Mouse (Mus musculus) midbrain, postnatal 0 days (tissue): ENCODE data around the gene Gm20441. TPM values are rescaled to one million over a fixed set of nuclear protein-coding genes. Genes with fewer than 3 reads are reported as not detected.

ENCODE experiments used
- ATAC-seq: fragments of 200-750 bp; cut with Nextera tagmentation; 2 replicates; pipeline ENCODE4 v1.8.0; 2017; ENCODE audit warnings: moderate number of reproducible peaks, mild to moderate bottlenecking, moderate TSS enrichment, moderate library complexity; ENCODE audit not compliant: low FRiP score
- DNase-seq: peaks from one replicate; pipeline ENCODE4 v3.0.0-alpha.2; 2015; ENCODE audit warnings: low spot score
- H3K27ac ChIP-seq: fragments of 300-500 bp; sonication (generic); 2 replicates; pipeline ENCODE4 v1.5.1; 2014; ENCODE audit warnings: low read depth, mild to moderate bottlenecking, low read length, mixed read lengths
- H3K27me3 ChIP-seq: fragments of 300-500 bp; sonication (generic); 2 replicates; pipeline ENCODE4 v1.6.1; 2014; ENCODE audit warnings: low read length, control low read depth, mixed read lengths; ENCODE audit not compliant: insufficient read depth
- H3K36me3 ChIP-seq: fragments of 300-500 bp; sonication (generic); 2 replicates; pipeline ENCODE4 v1.6.1; 2014; ENCODE audit warnings: low read length, control low read depth, mixed read lengths; ENCODE audit not compliant: insufficient read depth
- H3K4me1 ChIP-seq: fragments of 300-500 bp; sonication (generic); 2 replicates; pipeline ENCODE4 v1.6.1; 2014; ENCODE audit warnings: mild to moderate bottlenecking, control low read depth, antibody characterized with exemption, low read length, mixed read lengths; ENCODE audit not compliant: insufficient read depth
- H3K4me2 ChIP-seq: fragments of 300-500 bp; sonication (generic); 2 replicates; pipeline ENCODE4 v1.6.1; 2014; ENCODE audit warnings: low read depth, mild to moderate bottlenecking, low read length, mixed read lengths; ENCODE audit not compliant: poor library complexity, severe bottlenecking
- H3K4me3 ChIP-seq: fragments of 300-500 bp; sonication (generic); 2 replicates; pipeline ENCODE4 v1.5.1; 2014; ENCODE audit warnings: low read depth, mild to moderate bottlenecking, low read length, moderate library complexity
- H3K9ac ChIP-seq: fragments of 300-500 bp; sonication (generic); replicated peaks from 2 replicates; pipeline ENCODE4 v1.6.1; 2014; ENCODE audit warnings: mild to moderate bottlenecking, low read length, moderate library complexity, mixed read lengths; ENCODE audit not compliant: poor library complexity, severe bottlenecking
- H3K9me3 ChIP-seq: fragments of 300-500 bp; sonication (generic); 2 replicates; pipeline ENCODE4 v1.6.1; 2016; ENCODE audit warnings: low read length, control low read depth
- CTCF ChIP-seq: IDR thresholded peaks from 2 replicates; pipeline ENCODE4 v1.5.1; 2016; ENCODE audit warnings: antibody characterized with exemption, mild to moderate bottlenecking
- WGBS: fragments of 180-500 bp; shearing (Covaris S2); extraction: QIAGEN DNeasy Blood & Tissue Kit; methylation state at CpG from one replicate; pipeline ENCODE4 v1.1.7; 2014; 5-methylcytosine and 5-hydroxymethylcytosine counted together
- polyA plus RNA-seq: library from polyadenylated mRNA; unstranded; fragments of >200 nt; fragmentation: Nextera tagmentation; extraction: Ambion mirVana; gene quantifications from 2 replicates; pipeline ENCODE4 v1.2.1, GENCODE M21; 2015
- total RNA-seq: library from RNA; depleted of rRNA; stranded (reverse); fragments of >200 nt; gene quantifications from 2 replicates; pipeline ENCODE4 v1.2.3, GENCODE M21; 2014

The Gm20441 gene
- total and polyA plus RNA-seq, 2 experiments from 2014 or later = not detected

- no peak for TF ChIP-seq CTCF
- WGBS = 94% methylated on average over 5 of the region's 5 CpGs
- no peak overlapping the region for H3K9ac ChIP-seq
- no peaks in the 10 kb centered on the region for H3K9me3 ChIP-seq
- DNase-seq (no peak), ATAC-seq (no peak)
- no peak overlapping the region for H3K4me2 ChIP-seq
- H3K27me3 ChIP-seq = no peaks in the 10 kb centered on the region
- no peak overlapping the region for H3K4me3 ChIP-seq
- H3K36me3 ChIP-seq = no peaks in the 10 kb centered on the region
- H3K27ac ChIP-seq = no peak overlapping the region
- no peaks in the 10 kb centered on the region for H3K4me1 ChIP-seq
These were observed 9.1 kb upstream of the Gm20441 start for GRCm38 (mm10) chr10:75789841-75790240.

- no peak overlapping the region for H3K9ac ChIP-seq
- H3K4me1 ChIP-seq = no peaks in the 10 kb centered on the region
- WGBS = 81% methylated on average over 6 of the region's 6 CpGs
- TF ChIP-seq CTCF = no peak
- no peaks in the 10 kb centered on the region for H3K27me3 ChIP-seq
- no peaks in the 10 kb centered on the region for H3K36me3 ChIP-seq
- no peaks in the 10 kb centered on the region for H3K9me3 ChIP-seq
- ATAC-seq (no peak), DNase-seq (no peak)
- no peak overlapping the region for H3K4me2 ChIP-seq
- no peak overlapping the region for H3K27ac ChIP-seq
- no peak overlapping the region for H3K4me3 ChIP-seq
These were observed 8.5 kb upstream of the Gm20441 start for GRCm38 (mm10) chr10:75789081-75789735.

- no peaks in the 10 kb centered on the region for H3K4me1 ChIP-seq
- no peak overlapping the region for H3K4me2 ChIP-seq
- no peak for ATAC-seq
- no peak overlapping the region for H3K4me3 ChIP-seq
- no peaks in the 10 kb centered on the region for H3K27me3 ChIP-seq
- no peak overlapping the region for H3K27ac ChIP-seq
- TF ChIP-seq CTCF = no peak
- no peak overlapping the region for H3K9ac ChIP-seq
- no peak for DNase-seq
- H3K36me3 ChIP-seq = no peaks in the 10 kb centered on the region
- no peaks in the 10 kb centered on the region for H3K9me3 ChIP-seq
- 94% methylated on average over 8 of the region's 8 CpGs for WGBS
These were observed 7.5 kb upstream of the Gm20441 start for GRCm38 (mm10) chr10:75788277-75788676.

- no peaks in the 10 kb centered on the region for H3K9me3 ChIP-seq
- whole genome bisulfite sequencing = 78% methylated on average over 1 of the region's 1 CpGs
- no peaks in the 10 kb centered on the region for H3K4me1 ChIP-seq
- no peak for TF ChIP-seq CTCF
- H3K27ac ChIP-seq = no peak overlapping the region
- H3K4me2 ChIP-seq = no peak overlapping the region
- H3K27me3 ChIP-seq = peaks cover 17% of the 10 kb centered on the region
- no peak for DNase-seq
- no peak for ATAC-seq
- H3K4me3 ChIP-seq = no peak overlapping the region
- no peaks in the 10 kb centered on the region for H3K36me3 ChIP-seq
- no peak overlapping the region for H3K9ac ChIP-seq
These were observed 4.7 kb upstream of the Gm20441 start for GRCm38 (mm10) chr10:75785442-75785841.

DNA sequence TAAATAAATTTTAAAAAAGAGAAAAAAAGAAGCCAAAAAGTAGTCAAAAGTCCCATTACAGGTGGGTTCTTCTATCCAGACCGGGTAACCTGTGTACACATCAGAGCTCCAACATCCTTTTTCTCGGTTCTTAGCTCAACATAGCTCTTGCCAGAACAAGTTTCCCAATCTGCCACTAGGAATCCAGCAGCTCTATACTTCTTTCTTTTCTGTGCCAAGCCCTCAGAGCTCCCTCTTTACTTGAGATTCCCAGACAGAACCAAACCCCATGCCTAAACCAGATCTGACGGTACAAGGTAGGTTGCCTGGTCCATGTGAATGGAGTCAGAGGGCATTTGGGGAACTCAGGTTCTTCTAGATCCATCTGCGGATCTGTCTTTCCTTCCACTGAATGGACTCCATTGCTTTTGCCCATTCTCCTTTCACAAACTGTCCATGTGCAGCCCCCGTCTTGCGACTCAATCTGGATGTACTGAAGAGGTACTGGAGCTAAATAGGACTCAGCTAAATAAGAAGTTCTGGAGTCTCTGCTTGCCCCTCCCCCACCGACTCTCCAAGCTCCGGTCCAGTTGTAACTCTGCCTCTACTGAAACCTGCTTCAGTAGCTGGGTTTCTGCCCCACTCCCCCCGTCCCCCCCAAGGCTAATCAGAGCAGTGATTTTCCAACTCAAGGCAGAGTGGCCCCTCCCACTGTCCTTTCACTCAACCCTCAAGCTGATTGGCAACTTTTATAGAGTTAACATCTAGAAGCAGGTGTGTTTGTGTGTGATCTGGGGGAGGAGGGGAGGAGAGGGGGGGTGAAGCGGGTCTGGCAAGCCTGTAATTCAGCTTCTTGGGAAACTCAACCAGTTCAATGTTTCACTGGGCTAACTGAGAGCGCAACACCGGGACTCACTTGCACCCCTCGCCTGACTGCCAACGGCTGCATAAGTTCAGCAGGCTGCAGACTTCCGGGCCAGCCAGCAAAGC lies 1.3 kb downstream of the Gm20441 start:
- Histone ChIP-seq H3K4me2 (no peak overlapping the region), H3K27ac (no peak overlapping the region), H3K27me3 (peaks cover 36% of the 10 kb centered on the region), H3K4me3 (no peak overlapping the region), H3K9me3 (no peaks in the 10 kb centered on the region), H3K36me3 (no peaks in the 10 kb centered on the region), H3K4me1 (no peaks in the 10 kb centered on the region), H3K9ac (no peak overlapping the region)
- TF ChIP-seq CTCF = no peak
- DNase-seq (no peak), ATAC-seq (no peak)
- 41% methylated on average over 15 of the region's 15 CpGs for WGBS

GRCm38 (mm10) chr10:75777885-75778284 lies 2.9 kb downstream of the Gm20441 start:
- no peak overlapping the region for H3K4me3 ChIP-seq
- H3K27ac ChIP-seq = no peak overlapping the region
- no peaks in the 10 kb centered on the region for H3K9me3 ChIP-seq
- 84% methylated on average over 2 of the region's 2 CpGs for WGBS
- no peak overlapping the region for H3K4me2 ChIP-seq
- no peaks in the 10 kb centered on the region for H3K36me3 ChIP-seq
- no peak overlapping the region for H3K9ac ChIP-seq
- no peak for ATAC-seq
- no peak for DNase-seq
- no peak for TF ChIP-seq CTCF
- peaks cover 36% of the 10 kb centered on the region for H3K27me3 ChIP-seq
- H3K4me1 ChIP-seq = no peaks in the 10 kb centered on the region
